Mouse (Mus musculus): ENCODE measurements around the gene Nanos2.

- TF ChIP-seq CTCF (IDR thresholded peaks at IDR 0.05; ENCODE audit: low read depth) (no peak), EP300 (IDR thresholded peaks at IDR 0.05; ENCODE audit: low read depth) (no peak)
These were observed 18.4 kb downstream of the Nanos2 start for GRCm38 (mm10) chr7:19005417-19006121.
